8 mouse cellular contexts compared by ENCODE assay signal in genomic region chr19:12795511-12796327, GRCm38 (mm10). TPM values are rescaled to one million over a fixed set of nuclear protein-coding genes. Genes with fewer than 3 reads are reported as not detected.
DNase-seq lines count a peak whose midpoint lies in the region; ATAC-seq lines count a peak whose summit lies in the region.

TSS of gene Zfp91 (minus strand) at chr19:12796126.
TSS of gene Lpxn (plus strand) at chr19:12796193.

- peak within 1 kb of the TSS; percentile 100 for H3K27ac ChIP-seq in intestine, embryonic 14.5 days (ENCODE audit: low read depth)

- intact Hi-C loops in left cerebral cortex, postnatal 14 days (cut with DNase I): loop anchor here (2.0 to 10.0 kb wide), 4 partner anchors 73 to 781 kb away; no protein-coding TSS in a partner anchor

- no peaks in the 10 kb centered on the region for H3K36me3 ChIP-seq in intestine, embryonic 14.5 days (ENCODE audit: control insufficient read depth, insufficient read depth, low read length)

- under 1% methylated on average over 62 of the region's 76 CpGs for WGBS in intestine, embryonic 14.5 days

- H3K9me3 ChIP-seq in intestine, embryonic 14.5 days (ENCODE audit: control insufficient read depth, low read length): no peaks in the 10 kb centered on the region

- H3K27me3 ChIP-seq in intestine, embryonic 14.5 days (replicated peaks; ENCODE audit: control insufficient read depth, insufficient read depth, low read length): no peaks in the 10 kb centered on the region

- ATAC-seq in intestine, embryonic 14.5 days (replicated peaks; ENCODE audit: low FRiP score, low TSS enrichment, low read depth): peak; percentile 95

- peaks cover 8% of the 10 kb centered on the region; the same call in 1 of the 2 replicates for H3K4me1 ChIP-seq in intestine, embryonic 14.5 days (replicated peaks; ENCODE audit: control insufficient read depth, insufficient read depth, low read length)

- H3K9ac ChIP-seq in intestine, embryonic 14.5 days (ENCODE audit: low read length): peak within 1 kb of the TSS; percentile 98

- peak within 1 kb of the TSS; percentile 89 for H3K4me3 ChIP-seq in intestine, embryonic 14.5 days (ENCODE audit: low read depth, low read length)

- peak within 1 kb of the TSS; percentile 82 for H3K4me2 ChIP-seq in intestine, embryonic 14.5 days (ENCODE audit: low read length)

- peak; percentile 86 to 90 for DNase-seq in adrenal gland, adult 18-20 months (ENCODE audit: low spot score in 2 of 2)
- peak; percentile 99 for DNase-seq in embryo, embryonic 11 days
- DNase-seq in gastrocnemius, postnatal 25 days: peak; percentile 99
- DNase-seq in intestine, embryonic 14.5 days (ENCODE audit: low spot score): peak; percentile 94
- peak; percentile 98 to 99 for DNase-seq in left cerebral cortex, postnatal 14 days (ENCODE audit: low spot score in 2 of 2)
- DNase-seq in mesoderm, embryonic 11.5 days (ENCODE audit: low read depth, low spot score): peak; percentile 99
- DNase-seq in right cerebral cortex, postnatal 36 days (ENCODE audit: low spot score in 2 of 2): peak; percentile 97 to 98
- peak; percentile 98 for DNase-seq in yolk sac, embryonic 10.5 days (ENCODE audit: low spot score)

RNA-seq across cellular contexts. Expression of gene Zfp91, which starts in this region (rescaled TPM):
- 10 to 100 TPM; 79.5 to 80.1 TPM for total RNA-seq in adrenal gland, adult 18-20 months (2021)
- total RNA-seq in gastrocnemius, postnatal 25 days (2021): 10 to 100 TPM; 82.9 to 97.8 TPM
- polyA plus RNA-seq in intestine, embryonic 14.5 days (2014; fragmentation: Nextera tagmentation; extraction: Ambion mirVana): 9.1 and 10.4 TPM in 2 replicates
- 10 to 100 TPM; 81.8 to 86.6 TPM for total RNA-seq in left cerebral cortex, postnatal 14 days (2021)

RNA-seq across cellular contexts. Expression of gene Lpxn, which starts in this region (rescaled TPM):
- 1 to 10 TPM; 2.1 to 4.1 TPM for total RNA-seq in adrenal gland, adult 18-20 months (2021)
- total RNA-seq in gastrocnemius, postnatal 25 days (2021): under 1 TPM; 0.36 to 0.38 TPM
- polyA plus RNA-seq in intestine, embryonic 14.5 days (2014; fragmentation: Nextera tagmentation; extraction: Ambion mirVana): 2.3 TPM in 2 replicates
- total RNA-seq in left cerebral cortex, postnatal 14 days (2021): 1 to 10 TPM; 1.2 to 2.1 TPM

Comparison
In these comparisons a context has a peak if more than half of its experiments do, and no peak if none do; other contexts are left out.
1. Peak in every context shown above with its lines: DNase-seq, ATAC-seq, H3K4me3 ChIP-seq and H3K27ac ChIP-seq.